Mouse (Mus musculus): ENCODE data around the gene Igsf9.

Igsf9 gene

DNA sequence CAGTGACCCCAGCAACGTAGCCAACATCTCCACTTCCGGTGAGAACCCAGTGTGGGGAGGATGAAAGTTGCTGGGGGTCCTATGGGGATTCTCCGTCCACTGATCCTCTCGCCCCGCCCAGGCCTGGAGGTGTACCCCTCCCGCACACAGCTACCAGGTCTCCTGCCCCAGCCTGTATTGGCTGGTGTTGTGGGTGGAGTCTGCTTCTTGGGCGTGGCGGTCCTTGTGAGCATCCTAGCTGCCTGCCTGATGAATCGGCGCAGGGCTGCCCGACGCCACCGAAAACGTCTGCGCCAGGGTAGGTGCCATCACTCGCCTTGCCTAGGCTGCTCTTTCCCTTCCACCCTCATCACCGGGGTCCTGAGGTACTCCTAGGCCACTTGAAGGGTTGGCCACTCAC is 14.4 kb downstream of the Igsf9 start:
- no peak for DNase-seq (ENCODE audit: low read depth)

DNA sequence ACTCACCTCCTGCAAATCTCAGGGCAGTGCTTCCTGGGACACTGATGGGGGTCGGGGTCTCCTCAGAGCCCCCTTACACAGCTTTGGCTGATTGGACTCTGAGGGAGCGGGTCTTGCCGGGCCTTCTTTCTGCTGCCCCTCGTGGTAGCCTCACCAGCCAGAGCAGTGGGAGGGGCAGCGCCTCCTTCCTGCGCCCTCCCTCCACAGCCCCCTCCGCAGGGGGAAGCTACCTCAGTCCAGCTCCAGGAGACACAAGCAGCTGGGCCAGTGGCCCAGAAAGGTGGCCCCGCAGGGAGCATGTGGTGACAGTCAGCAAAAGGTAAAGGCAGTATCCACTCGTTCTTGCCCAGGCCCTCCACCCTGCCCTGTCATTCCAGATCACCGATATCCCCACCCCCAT is 15.8 kb downstream of the Igsf9 start:
- no peak for DNase-seq (ENCODE audit: low read depth)

DNA sequence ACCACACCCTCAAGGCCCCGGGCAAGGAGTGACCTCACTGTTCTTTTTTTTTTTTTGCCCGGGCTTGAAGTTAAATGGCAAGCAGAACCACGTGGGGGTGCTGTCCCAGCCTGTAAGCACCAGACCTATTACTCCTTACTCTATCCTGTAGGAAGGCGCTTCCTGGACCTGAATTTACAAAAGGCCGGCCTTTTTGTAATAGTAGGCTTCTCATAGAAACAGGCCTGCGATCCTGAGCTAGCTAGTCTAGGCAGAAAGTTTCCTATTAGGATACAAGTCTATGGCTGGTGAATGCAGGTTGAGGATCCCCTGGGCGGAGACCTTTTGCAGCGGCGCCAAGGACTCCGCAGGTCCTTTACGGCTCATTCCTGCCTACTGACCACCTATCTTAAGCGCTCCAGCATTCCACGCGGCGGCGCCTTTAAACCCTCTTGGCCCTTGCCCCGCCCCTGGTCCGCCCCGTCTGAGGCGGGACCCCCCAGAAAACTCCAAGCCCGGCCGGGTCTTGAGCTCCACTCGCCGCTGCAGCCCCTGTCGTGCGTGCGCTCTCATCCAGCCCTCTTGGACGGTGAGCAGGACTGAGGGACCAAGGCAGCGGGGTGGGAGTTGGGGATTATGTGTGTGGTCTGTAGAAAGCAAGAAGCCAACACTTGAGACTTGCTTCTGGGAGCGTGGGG is 18.3 kb downstream of the Igsf9 start, which contains the start of gene Tagln2:
Gene Tagln2, plus strand, starts transcription at position 283 of the 677 bp plus-strand sequence.
- DNase-seq (ENCODE audit: low read depth): peak; percentile 66

DNA sequence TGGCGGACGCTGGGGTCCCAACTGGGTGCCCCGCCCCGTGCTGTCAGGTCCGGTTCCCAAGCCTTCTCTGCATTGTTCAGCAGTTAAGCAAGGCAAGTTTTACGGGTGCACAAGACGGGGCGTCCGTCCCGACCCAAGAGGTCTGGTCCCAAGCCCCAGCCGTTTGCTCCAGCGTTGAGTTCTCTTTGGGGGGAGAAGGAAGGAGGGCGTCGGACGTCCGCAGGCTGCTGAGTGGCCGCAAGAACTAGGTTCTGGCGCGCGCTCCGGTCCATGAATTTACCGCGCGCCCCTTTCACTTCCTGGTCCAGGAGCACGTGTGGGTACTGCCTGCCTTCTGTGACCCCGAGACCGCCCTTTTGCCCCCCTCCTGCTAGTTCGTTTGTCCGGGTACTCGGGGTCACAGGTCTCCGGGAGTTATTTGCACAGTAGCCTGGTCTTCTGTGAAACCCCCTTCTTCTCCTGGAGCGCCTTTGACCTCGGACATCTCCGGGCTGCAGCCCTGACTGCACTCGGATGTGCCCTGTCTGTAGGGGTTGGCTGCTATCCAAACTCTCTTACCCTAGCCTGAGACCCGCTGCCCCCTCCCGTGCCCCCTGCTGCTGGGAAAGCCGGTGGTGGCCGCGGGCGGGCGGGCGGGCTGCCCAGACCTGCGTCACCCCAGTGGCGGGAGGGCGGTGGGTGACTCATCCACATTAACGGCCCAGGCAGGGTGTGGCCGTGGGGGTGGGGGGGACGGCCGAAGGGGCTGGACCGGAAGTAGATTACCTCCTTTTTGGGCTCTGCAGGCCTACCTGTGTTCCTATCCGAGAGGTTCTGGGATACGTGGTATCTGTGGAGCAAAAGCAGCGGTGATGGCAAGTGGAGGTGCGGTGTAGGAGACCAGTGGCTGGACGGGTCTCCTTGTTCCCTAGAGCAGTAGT is 19.1 kb downstream of the Igsf9 start:
- DNase-seq (ENCODE audit: low read depth): peak; percentile 58

GRCm38 (mm10) chr1:172501371-172502144 is 20.0 kb downstream of the Igsf9 start:
- DNase-seq (ENCODE audit: low read depth): peak; percentile 87

- no peak for DNase-seq (ENCODE audit: low read depth)
Observed at GRCm38 (mm10) chr1:172502145-172503110, 20.8 kb downstream of the Igsf9 start.

DNA sequence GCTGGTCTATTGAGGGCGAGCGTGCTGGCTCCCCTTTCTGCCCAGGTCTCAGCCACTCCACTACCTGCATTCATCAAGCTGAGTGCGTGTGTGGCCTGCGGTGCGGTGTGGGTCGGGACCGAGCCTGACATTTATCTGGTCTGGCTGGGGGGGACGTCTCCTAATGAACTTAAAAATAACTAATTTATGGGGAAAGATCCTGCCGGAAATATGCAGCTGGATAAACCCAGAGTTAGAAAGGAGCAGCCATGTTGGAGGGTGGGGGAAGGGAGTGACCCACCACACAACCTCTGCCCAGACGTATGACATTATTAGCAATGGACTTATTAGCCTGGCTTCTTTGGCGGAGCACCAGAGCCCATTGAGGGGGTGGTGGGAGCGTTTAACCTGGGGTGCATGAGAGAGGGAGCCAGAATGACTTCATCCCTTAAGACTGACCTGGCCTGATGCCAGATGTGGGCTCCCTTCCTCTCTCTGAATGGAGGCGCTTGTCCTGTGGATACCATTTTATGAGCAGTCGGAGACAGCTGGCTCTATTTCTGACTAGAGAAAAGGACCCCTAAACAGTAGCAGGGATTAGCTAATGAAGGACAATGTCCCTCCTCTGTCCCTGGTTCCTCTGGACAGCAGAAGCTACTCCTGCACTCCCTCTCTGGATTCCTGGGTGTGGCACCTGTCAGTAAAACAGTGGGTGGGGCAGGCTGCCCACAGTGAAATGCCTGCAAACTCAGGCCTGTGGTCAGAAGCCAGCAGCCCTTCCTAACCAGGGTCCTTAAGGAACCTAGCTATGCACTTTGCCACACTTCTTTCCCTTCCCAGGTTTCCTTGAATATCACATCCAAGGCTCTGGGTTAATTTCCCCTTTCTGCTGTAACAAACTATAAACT is 21.8 kb downstream of the Igsf9 start:
- no peak for DNase-seq (ENCODE audit: low read depth)

DNA sequence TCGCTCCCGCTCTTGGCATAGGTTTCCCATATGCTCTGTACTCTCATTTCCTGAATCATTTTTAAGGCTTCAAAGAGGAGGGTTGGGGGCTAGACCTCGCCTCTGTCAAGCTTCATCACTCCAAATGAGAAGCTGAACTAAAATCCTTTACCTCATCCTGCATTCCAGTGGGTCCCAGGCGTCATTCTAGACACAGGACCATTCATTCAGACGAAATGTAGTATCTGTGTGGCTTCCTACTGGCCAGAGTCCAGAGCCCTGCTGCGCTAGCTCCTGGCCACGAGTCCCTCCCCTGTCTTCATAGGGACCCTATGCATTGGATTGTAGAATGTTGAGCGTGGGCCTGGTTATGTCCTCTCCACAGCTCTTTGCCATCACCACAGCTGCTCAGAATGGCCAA is 23.2 kb downstream of the Igsf9 start:
- no peak for DNase-seq (ENCODE audit: low read depth)

- no peak for DNase-seq (ENCODE audit: low read depth)
Observed at GRCm38 (mm10) chr1:172507001-172507400, 25.4 kb downstream of the Igsf9 start.

- DNase-seq (ENCODE audit: low read depth): no peak
Observed at GRCm38 (mm10) chr1:172507701-172508100, 26.1 kb downstream of the Igsf9 start.

GRCm38 (mm10) chr1:172508172-172508571 is 26.6 kb downstream of the Igsf9 start:
- no peak for DNase-seq (ENCODE audit: low read depth)

DNA sequence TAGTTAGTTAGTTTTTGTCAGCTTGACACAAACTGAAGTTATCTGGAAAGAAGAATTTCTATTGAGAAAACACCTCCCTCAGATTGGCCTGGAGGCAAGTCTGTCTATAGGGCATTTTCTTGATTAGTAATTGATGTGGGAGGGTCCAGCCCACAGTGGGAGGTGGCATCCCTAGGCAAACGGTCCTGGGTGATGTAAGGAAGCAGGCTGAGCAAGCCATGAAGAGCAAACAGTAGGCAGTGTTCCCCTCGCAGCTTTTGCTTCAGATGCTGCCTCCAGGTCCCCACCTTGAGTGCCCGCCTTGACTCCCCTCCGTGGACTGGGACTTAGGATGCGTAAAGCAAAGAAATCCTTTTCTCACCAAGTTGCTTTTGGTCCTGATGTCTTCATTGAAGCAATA is 27.6 kb downstream of the Igsf9 start:
- no peak for DNase-seq (ENCODE audit: low read depth)

GRCm38 (mm10) chr1:172509983-172510382 is 28.4 kb downstream of the Igsf9 start:
- DNase-seq (ENCODE audit: low read depth): no peak

GRCm38 (mm10) chr1:172510421-172510972 is 28.9 kb downstream of the Igsf9 start:
- no peak for DNase-seq (ENCODE audit: low read depth)

DNA sequence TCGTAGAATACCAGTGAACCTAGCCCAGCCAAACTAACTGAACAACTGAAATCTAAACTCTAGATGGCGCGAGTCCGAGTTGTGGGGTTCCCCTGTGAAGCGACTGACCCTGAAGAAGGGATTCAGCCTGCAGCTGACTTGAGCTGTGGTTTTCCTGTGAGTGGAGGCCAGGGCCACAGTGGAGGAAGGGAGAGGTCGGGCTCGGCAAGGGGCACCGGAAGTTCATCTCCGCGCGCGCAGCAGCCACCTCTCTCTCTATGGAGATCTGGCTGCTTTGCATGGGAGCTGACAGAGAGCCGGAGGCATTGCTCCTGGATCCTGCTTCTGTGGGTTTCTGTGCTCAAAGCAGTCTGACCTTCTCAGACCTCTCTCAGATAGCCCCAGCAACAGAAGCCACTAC is 31.4 kb downstream of the Igsf9 start:
- peak; percentile 65 for DNase-seq (ENCODE audit: low read depth)

DNA sequence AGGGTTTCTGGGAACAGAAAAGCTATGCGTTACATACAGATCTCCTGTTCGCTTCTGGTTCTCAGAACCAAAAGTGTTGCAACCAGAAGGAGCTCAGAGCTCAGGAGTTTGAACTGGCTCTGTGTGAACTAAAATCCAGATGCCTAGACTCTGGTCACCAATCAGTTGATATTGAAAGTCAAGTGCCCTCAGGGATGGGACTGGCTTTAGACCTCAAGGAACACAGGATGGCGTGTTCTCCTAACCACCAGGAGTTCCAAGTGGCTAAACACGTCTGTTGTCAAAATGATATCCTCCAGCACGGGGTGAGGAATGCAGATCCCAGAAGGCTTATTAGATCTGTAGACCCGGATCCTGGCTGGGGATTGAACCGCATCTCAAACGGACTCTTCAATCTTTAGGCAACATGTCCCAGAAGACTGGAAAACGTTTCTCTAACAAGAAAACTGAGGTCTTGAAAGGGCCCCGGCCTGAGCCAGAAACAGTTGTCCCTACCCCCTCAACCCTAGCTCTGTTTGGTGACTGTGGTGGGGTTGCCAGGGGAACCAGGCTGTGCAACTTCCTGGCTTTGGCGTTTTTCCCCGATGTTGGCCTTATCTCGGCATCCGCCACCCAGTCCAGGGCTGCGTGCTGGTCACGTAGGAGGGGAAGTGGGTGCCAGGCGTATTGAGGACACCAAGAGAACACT is 32.1 kb downstream of the Igsf9 start:
- peak; percentile 86 for DNase-seq (ENCODE audit: low read depth)

DNA sequence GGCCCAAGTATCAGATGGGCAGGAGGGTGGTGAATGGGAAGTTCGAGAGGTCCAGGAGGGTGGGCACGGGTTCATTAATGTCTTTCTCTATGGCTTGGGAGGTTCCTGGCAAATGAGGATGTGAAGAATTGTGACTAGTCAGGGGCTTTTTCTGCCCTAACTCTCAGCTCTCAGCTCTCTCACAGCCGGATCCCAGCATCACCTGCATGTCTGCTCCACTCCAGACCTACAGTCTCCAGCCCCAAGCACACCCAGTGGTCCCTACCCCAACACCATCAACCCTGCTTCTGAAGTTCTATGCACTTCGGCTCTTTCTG is 32.6 kb downstream of the Igsf9 start:
- no peak for DNase-seq (ENCODE audit: low read depth)

GRCm38 (mm10) chr1:172514551-172515268 is 33.1 kb downstream of the Igsf9 start:
- DNase-seq (ENCODE audit: low read depth): no peak

DNA sequence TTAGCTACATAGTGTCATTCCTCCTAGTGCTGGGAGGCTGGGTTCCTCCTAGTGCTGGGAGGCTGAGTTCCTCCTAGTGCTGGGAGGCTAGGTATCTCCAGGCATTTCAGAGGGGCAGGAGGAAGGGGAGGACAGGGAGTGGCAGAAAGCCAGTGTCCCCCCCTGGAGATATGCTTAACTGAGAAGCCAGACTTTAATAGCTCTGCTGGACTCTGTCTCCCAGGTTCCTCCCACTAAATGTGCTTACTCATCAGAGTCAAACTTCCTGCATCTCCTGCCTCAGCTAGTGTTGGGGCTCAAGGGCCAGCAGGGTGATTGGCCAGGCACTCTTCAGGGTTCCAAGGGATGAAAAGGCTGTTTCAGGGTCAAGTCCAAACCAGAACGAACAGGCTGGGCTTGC is 33.8 kb downstream of the Igsf9 start:
- DNase-seq (ENCODE audit: low read depth): no peak

Measured in naive thymus-derived CD4-positive, alpha-beta T cell, adult 2 months (primary cell).